Mouse (Mus musculus): ENCODE measurements around the gene Casr. TPM values are rescaled to one million over a fixed set of nuclear protein-coding genes. Genes with fewer than 3 reads are reported as not detected.

Gene Casr
- polyA plus RNA-seq, 1 experiment from 2014 or later = 0.04 TPM

GRCm38 (mm10) chr16:36555672-36556165 is 6.2 kb downstream of the Casr start:
- H3K27me3 ChIP-seq (ENCODE audit: control insufficient read depth, insufficient read depth, low read depth, low read length) = no peaks in the 10 kb centered on the region
- WGBS = 44% methylated on average over 10 of the region's 10 CpGs
- no peak for ATAC-seq (ENCODE audit: low read depth)
- peaks cover 5% of the 10 kb centered on the region for H3K9me3 ChIP-seq (ENCODE audit: control insufficient read depth, low read length)
- H3K9ac ChIP-seq (ENCODE audit: low read length) = no peak overlapping the region
- no peak overlapping the region for H3K4me3 ChIP-seq (ENCODE audit: low read length)
- no peaks in the 10 kb centered on the region for H3K4me1 ChIP-seq (replicated peaks; ENCODE audit: control insufficient read depth, insufficient read depth, low read length)
- no peaks in the 10 kb centered on the region for H3K36me3 ChIP-seq (ENCODE audit: control insufficient read depth, insufficient read depth, low read length)
- H3K27ac ChIP-seq (ENCODE audit: low read length) = no peak overlapping the region
- H3K4me2 ChIP-seq (ENCODE audit: low read depth, low read length) = no peak overlapping the region

- ATAC-seq (ENCODE audit: low read depth) = no peak
- H3K27me3 ChIP-seq (ENCODE audit: control insufficient read depth, insufficient read depth, low read depth, low read length) = no peaks in the 10 kb centered on the region
- no peak overlapping the region for H3K9ac ChIP-seq (ENCODE audit: low read length)
- no peak overlapping the region for H3K4me2 ChIP-seq (ENCODE audit: low read depth, low read length)
- peaks cover 5% of the 10 kb centered on the region for H3K9me3 ChIP-seq (ENCODE audit: control insufficient read depth, low read length)
- no peak overlapping the region for H3K4me3 ChIP-seq (ENCODE audit: low read length)
- WGBS = 88% methylated on average over 3 of the region's 3 CpGs
- H3K36me3 ChIP-seq (ENCODE audit: control insufficient read depth, insufficient read depth, low read length) = no peaks in the 10 kb centered on the region
- no peak overlapping the region for H3K27ac ChIP-seq (ENCODE audit: low read length)
- H3K4me1 ChIP-seq (replicated peaks; ENCODE audit: control insufficient read depth, insufficient read depth, low read length) = no peaks in the 10 kb centered on the region
Observed at GRCm38 (mm10) chr16:36553624-36554023, 8.3 kb downstream of the Casr start.

GRCm38 (mm10) chr16:36545333-36545732 is 16.6 kb downstream of the Casr start:
- no peaks in the 10 kb centered on the region for H3K9me3 ChIP-seq (ENCODE audit: control insufficient read depth, low read length)
- no peak overlapping the region for H3K27ac ChIP-seq (ENCODE audit: low read length)
- no peaks in the 10 kb centered on the region for H3K4me1 ChIP-seq (replicated peaks; ENCODE audit: control insufficient read depth, insufficient read depth, low read length)
- WGBS = 47% methylated on average over 4 of the region's 4 CpGs
- no peaks in the 10 kb centered on the region for H3K27me3 ChIP-seq (ENCODE audit: control insufficient read depth, insufficient read depth, low read depth, low read length)
- ATAC-seq (ENCODE audit: low read depth) = no peak
- no peaks in the 10 kb centered on the region for H3K36me3 ChIP-seq (ENCODE audit: control insufficient read depth, insufficient read depth, low read length)
- H3K4me3 ChIP-seq (ENCODE audit: low read length) = no peak overlapping the region
- no peak overlapping the region for H3K4me2 ChIP-seq (ENCODE audit: low read depth, low read length)
- no peak overlapping the region for H3K9ac ChIP-seq (ENCODE audit: low read length)

GRCm38 (mm10) chr16:36543091-36543490 is 18.9 kb downstream of the Casr start:
- no peak overlapping the region for H3K27ac ChIP-seq (ENCODE audit: low read length)
- H3K36me3 ChIP-seq (ENCODE audit: control insufficient read depth, insufficient read depth, low read length) = no peaks in the 10 kb centered on the region
- H3K4me2 ChIP-seq (ENCODE audit: low read depth, low read length) = no peak overlapping the region
- WGBS = 61% methylated on average over 3 of the region's 3 CpGs
- no peak overlapping the region for H3K4me3 ChIP-seq (ENCODE audit: low read length)
- no peak for ATAC-seq (ENCODE audit: low read depth)
- H3K27me3 ChIP-seq (ENCODE audit: control insufficient read depth, insufficient read depth, low read depth, low read length) = no peaks in the 10 kb centered on the region
- no peaks in the 10 kb centered on the region for H3K9me3 ChIP-seq (ENCODE audit: control insufficient read depth, low read length)
- no peak overlapping the region for H3K9ac ChIP-seq (ENCODE audit: low read length)
- no peaks in the 10 kb centered on the region for H3K4me1 ChIP-seq (replicated peaks; ENCODE audit: control insufficient read depth, insufficient read depth, low read length)

- Histone ChIP-seq H3K4me1 (replicated peaks; ENCODE audit: control insufficient read depth, insufficient read depth, low read length) (no peaks in the 10 kb centered on the region), H3K4me2 (ENCODE audit: low read depth, low read length) (no peak overlapping the region), H3K27me3 (ENCODE audit: control insufficient read depth, insufficient read depth, low read depth, low read length) (no peaks in the 10 kb centered on the region), H3K36me3 (ENCODE audit: control insufficient read depth, insufficient read depth, low read length) (no peaks in the 10 kb centered on the region), H3K27ac (ENCODE audit: low read length) (no peak overlapping the region), H3K9me3 (ENCODE audit: control insufficient read depth, low read length) (no peaks in the 10 kb centered on the region), H3K9ac (ENCODE audit: low read length) (no peak overlapping the region), H3K4me3 (ENCODE audit: low read length) (no peak overlapping the region)
- no peak for ATAC-seq (ENCODE audit: low read depth)
- WGBS = 70% methylated on average over 6 of the region's 6 CpGs
Observed at GRCm38 (mm10) chr16:36540834-36541233, 21.1 kb downstream of the Casr start.

GRCm38 (mm10) chr16:36532981-36533687 is 28.8 kb downstream of the Casr start:
- WGBS = 55% methylated on average over 11 of the region's 11 CpGs

GRCm38 (mm10) chr16:36532046-36532445 is 29.9 kb downstream of the Casr start:
- no peaks in the 10 kb centered on the region for H3K36me3 ChIP-seq (ENCODE audit: control insufficient read depth, insufficient read depth, low read length)
- no peak for ATAC-seq (ENCODE audit: low read depth)
- no peak overlapping the region for H3K27ac ChIP-seq (ENCODE audit: low read length)
- no peak overlapping the region for H3K4me2 ChIP-seq (ENCODE audit: low read depth, low read length)
- 48% methylated on average over 4 of the region's 4 CpGs for WGBS
- no peak overlapping the region for H3K4me3 ChIP-seq (ENCODE audit: low read length)
- H3K9me3 ChIP-seq (ENCODE audit: control insufficient read depth, low read length) = no peaks in the 10 kb centered on the region
- no peak overlapping the region for H3K9ac ChIP-seq (ENCODE audit: low read length)
- no peaks in the 10 kb centered on the region for H3K27me3 ChIP-seq (ENCODE audit: control insufficient read depth, insufficient read depth, low read depth, low read length)
- no peaks in the 10 kb centered on the region for H3K4me1 ChIP-seq (replicated peaks; ENCODE audit: control insufficient read depth, insufficient read depth, low read length)

More at GRCm38 (mm10) chr16:36532981-36533687, 28.8 kb downstream of the Casr start:
- Histone ChIP-seq H3K9ac (ENCODE audit: low read length) (no peak overlapping the region), H3K4me1 (replicated peaks; ENCODE audit: control insufficient read depth, insufficient read depth, low read length) (no peaks in the 10 kb centered on the region), H3K27ac (ENCODE audit: low read length) (no peak overlapping the region), H3K36me3 (ENCODE audit: control insufficient read depth, insufficient read depth, low read length) (no peaks in the 10 kb centered on the region), H3K9me3 (ENCODE audit: control insufficient read depth, low read length) (no peaks in the 10 kb centered on the region), H3K4me3 (ENCODE audit: low read length) (no peak overlapping the region), H3K27me3 (ENCODE audit: control insufficient read depth, insufficient read depth, low read depth, low read length) (no peaks in the 10 kb centered on the region), H3K4me2 (ENCODE audit: low read depth, low read length) (no peak overlapping the region)
- ATAC-seq (ENCODE audit: low read depth) = no peak

GRCm38 (mm10) chr16:36531630-36532029 is 30.3 kb downstream of the Casr start:
- no peak overlapping the region for H3K27ac ChIP-seq (ENCODE audit: low read length)
- no peak overlapping the region for H3K9ac ChIP-seq (ENCODE audit: low read length)
- H3K36me3 ChIP-seq (ENCODE audit: control insufficient read depth, insufficient read depth, low read length) = no peaks in the 10 kb centered on the region
- H3K4me3 ChIP-seq (ENCODE audit: low read length) = no peak overlapping the region
- no peaks in the 10 kb centered on the region for H3K9me3 ChIP-seq (ENCODE audit: control insufficient read depth, low read length)
- 58% methylated on average over 5 of the region's 5 CpGs for WGBS
- no peak for ATAC-seq (ENCODE audit: low read depth)
- no peaks in the 10 kb centered on the region for H3K27me3 ChIP-seq (ENCODE audit: control insufficient read depth, insufficient read depth, low read depth, low read length)
- no peak overlapping the region for H3K4me2 ChIP-seq (ENCODE audit: low read depth, low read length)
- H3K4me1 ChIP-seq (replicated peaks; ENCODE audit: control insufficient read depth, insufficient read depth, low read length) = no peaks in the 10 kb centered on the region

GRCm38 (mm10) chr16:36530566-36531552 is 31.1 kb downstream of the Casr start:
- ATAC-seq (ENCODE audit: low read depth) = no peak
- WGBS = 62% methylated on average over 15 of the region's 15 CpGs

More at GRCm38 (mm10) chr16:36530566-36531552, 31.1 kb downstream of the Casr start:
- no peak overlapping the region for H3K4me3 ChIP-seq (ENCODE audit: low read length)
- H3K27me3 ChIP-seq (ENCODE audit: control insufficient read depth, insufficient read depth, low read depth, low read length) = no peaks in the 10 kb centered on the region
- H3K27ac ChIP-seq (ENCODE audit: low read length) = no peak overlapping the region
- H3K9me3 ChIP-seq (ENCODE audit: control insufficient read depth, low read length) = no peaks in the 10 kb centered on the region
- no peak overlapping the region for H3K4me2 ChIP-seq (ENCODE audit: low read depth, low read length)
- no peak overlapping the region for H3K9ac ChIP-seq (ENCODE audit: low read length)
- H3K36me3 ChIP-seq (ENCODE audit: control insufficient read depth, insufficient read depth, low read length) = no peaks in the 10 kb centered on the region
- no peaks in the 10 kb centered on the region for H3K4me1 ChIP-seq (replicated peaks; ENCODE audit: control insufficient read depth, insufficient read depth, low read length)

Data from lung, embryonic 16.5 days (tissue).